Mouse (Mus musculus) heart, adult 2 months (tissue): ENCODE measurements around the gene Slc22a3.

Experiments
- CTCF ChIP-seq: fragments of 200-600 bp; IDR thresholded peaks from 2 replicates; pipeline ENCODE4 v1.8.1; 2022; ENCODE audit warnings: antibody characterized with exemption, mild to moderate bottlenecking, moderate library complexity
- EP300 ChIP-seq: fragments of 200-500 bp; IDR thresholded peaks from 2 replicates; pipeline ENCODE4 v1.6.1; 2011; ENCODE audit warnings: low read depth, low read length, control low read depth; ENCODE audit not compliant: insufficient read depth
- POLR2A ChIP-seq: fragments of 200-500 bp; IDR thresholded peaks from 2 replicates; pipeline ENCODE4 v1.6.1; 2011; ENCODE audit warnings: mild to moderate bottlenecking, low read depth, low read length, control low read depth; ENCODE audit not compliant: insufficient read depth

DNA sequence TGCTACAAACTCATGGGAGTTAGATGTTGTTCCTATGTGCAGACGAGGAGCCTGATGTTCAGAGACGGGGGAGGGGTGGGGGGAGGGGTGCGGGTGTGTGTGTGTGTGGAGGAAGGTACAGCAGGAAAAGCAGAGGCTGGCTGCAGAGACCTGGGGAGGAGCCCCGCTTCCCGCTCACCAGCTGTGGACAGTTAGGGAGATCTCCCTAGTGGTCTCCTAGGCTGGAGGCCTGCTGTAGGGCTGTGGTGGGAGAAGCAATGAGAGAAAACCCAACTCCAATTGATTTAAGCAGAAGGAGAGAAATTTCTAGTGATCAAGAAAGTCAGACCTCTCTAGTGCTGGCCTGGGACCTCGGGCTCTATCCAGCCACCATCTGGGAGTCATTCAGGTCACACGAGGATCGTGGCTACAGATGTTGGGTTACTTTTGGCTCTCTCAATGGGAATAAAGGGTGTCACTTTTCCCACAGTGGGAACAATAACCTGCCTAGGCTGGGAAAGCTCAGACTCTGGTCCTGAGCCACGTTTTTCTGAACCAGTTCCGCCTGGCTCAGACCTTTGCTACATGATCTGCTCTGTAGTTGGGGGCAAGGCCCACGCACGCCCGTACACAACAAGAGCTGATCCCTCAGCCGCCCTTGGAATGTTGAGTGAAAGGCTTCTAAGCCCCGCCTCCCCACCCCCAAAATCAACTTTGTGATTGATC is 92.3 kb downstream of the Slc22a3 start:
- TF ChIP-seq CTCF (no peak), POLR2A (no peak), EP300 (no peak)
